Mouse (Mus musculus): ENCODE results near the gene Tomm34.

DNA sequence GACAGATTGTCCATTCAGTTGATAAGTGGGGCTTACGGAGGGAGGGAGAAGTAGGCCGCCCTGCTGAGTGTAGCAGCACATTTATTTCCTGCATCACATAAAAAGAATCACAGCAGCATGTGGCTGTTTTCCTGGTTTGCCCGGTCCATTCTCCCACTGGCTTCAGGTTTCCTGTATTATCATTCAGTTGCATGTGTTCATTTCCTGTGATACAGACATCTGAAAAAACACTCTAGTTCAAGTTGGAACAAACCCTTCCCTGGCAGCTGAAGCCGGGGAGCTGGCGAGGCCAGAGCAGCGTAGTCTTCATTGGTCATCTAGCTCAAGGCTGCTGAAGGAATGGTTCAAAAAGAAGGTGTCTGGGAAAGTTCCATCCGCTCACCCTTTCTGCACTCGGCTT is 40.6 kb upstream of the Tomm34 start:
- no peak for TF ChIP-seq CTCF (IDR thresholded peaks at IDR 0.05)
- TF ChIP-seq EP300 (IDR thresholded peaks at IDR 0.05; ENCODE audit: insufficient read depth, low read depth, low read length) = no peak
- no peak for TF ChIP-seq POLR2A (IDR thresholded peaks at IDR 0.05; ENCODE audit: insufficient read depth, low read depth, low read length)

All from heart, adult 2 months (tissue).